Mouse (Mus musculus): ENCODE measurements around the gene Hspa14. TPM values are rescaled to one million over a fixed set of nuclear protein-coding genes. Genes with fewer than 3 reads are reported as not detected.

Gene Hspa14
- total RNA-seq, 2 experiments from 2014 or later, result 47.0 to 48.8 TPM

Other genes with a start within 250 kb of the Hspa14 start
- 10 to 100 TPM; 76.4 to 78.5 TPM for gene Nmt2, start 228.6 kb downstream of the Hspa14 start, total RNA-seq (2021)
- gene Rpp38, start 180.2 kb downstream of the Hspa14 start, total RNA-seq (2021), result 1 to 10 TPM; 8.6 to 9.1 TPM
- 1 to 10 TPM; 1.9 to 2.0 TPM for gene Acbd7, start 176.6 kb downstream of the Hspa14 start, total RNA-seq (2021)
- gene Olah, start 115.6 kb downstream of the Hspa14 start, total RNA-seq (2021), result not detected
- 1 to 10 TPM; 5.8 to 6.8 TPM for gene Meig1, start 90.2 kb downstream of the Hspa14 start, total RNA-seq (2021)
- 10 to 100 TPM; 10.6 to 13.5 TPM for gene Dclre1c, start 88.7 kb downstream of the Hspa14 start, total RNA-seq (2021)
- gene Suv39h2, start 37.8 kb downstream of the Hspa14 start, total RNA-seq (2021), result 1 to 10 TPM; 4.7 to 4.8 TPM
- 1 to 10 TPM; 6.7 to 7.0 TPM for gene Gm45902, start within 50 bp of the Hspa14 start, total RNA-seq (2021)
- gene Cdnf, start 216 bp upstream of the Hspa14 start, total RNA-seq (2021), result 1 to 10 TPM in 1 of 2 experiments, under 1 TPM in 1; 0.98 to 1.4 TPM
- 10 to 100 TPM; 22.3 to 25.6 TPM for gene Fam107b, start 57.7 kb upstream of the Hspa14 start, total RNA-seq (2021)